Mouse (Mus musculus) kidney, embryonic 16.5 days (tissue): ENCODE measurements around the gene Asxl2. TPM values are rescaled to one million over a fixed set of nuclear protein-coding genes. Genes with fewer than 3 reads are reported as not detected.
"Not testable (repeated sequence)": the region's sequence is repeated elsewhere in the genome, so short reads cannot be mapped to it uniquely, and the experiment has no call there.

Experiments used
- ATAC-seq: fragments of 200-750 bp; cut with Nextera tagmentation; 2 replicates; pipeline ENCODE4 v1.8.0; 2017; ENCODE audit warnings: moderate TSS enrichment; ENCODE audit not compliant: low FRiP score, low TSS enrichment
- H3K27ac ChIP-seq: fragments of 300-500 bp; sonication (generic); 2 replicates; pipeline ENCODE4 v1.5.1; 2014; ENCODE audit warnings: low read length
- H3K27me3 ChIP-seq: fragments of 300-500 bp; sonication (generic); 2 replicates; pipeline ENCODE4 v1.6.1; 2014; ENCODE audit warnings: low read length, control low read depth, mixed read lengths; ENCODE audit not compliant: insufficient read depth
- H3K36me3 ChIP-seq: fragments of 300-500 bp; sonication (generic); 2 replicates; pipeline ENCODE4 v1.6.1; 2014; ENCODE audit warnings: low read length, control low read depth, mixed read lengths; ENCODE audit not compliant: insufficient read depth
- H3K4me1 ChIP-seq: fragments of 300-500 bp; sonication (generic); 2 replicates; pipeline ENCODE4 v1.6.1; 2014; ENCODE audit warnings: low read length, control low read depth, mixed read lengths; ENCODE audit not compliant: insufficient read depth
- H3K4me2 ChIP-seq: fragments of 300-500 bp; sonication (generic); replicated peaks from 2 replicates; pipeline ENCODE4 v1.6.1; 2014; ENCODE audit warnings: low read depth, low read length
- H3K4me3 ChIP-seq: fragments of 300-500 bp; sonication (generic); 2 replicates; pipeline ENCODE4 v1.5.1; 2014; ENCODE audit warnings: mild to moderate bottlenecking, low read length
- H3K9ac ChIP-seq: fragments of 300-500 bp; sonication (generic); replicated peaks from 2 replicates; pipeline ENCODE4 v1.6.1; 2014; ENCODE audit warnings: low read length
- H3K9me3 ChIP-seq: fragments of 300-500 bp; sonication (generic); 2 replicates; pipeline ENCODE4 v1.6.1; 2016; ENCODE audit warnings: low read length, control low read depth
- WGBS: fragments of 180-500 bp; shearing (Covaris S2); extraction: QIAGEN DNeasy Blood & Tissue Kit; methylation state at CpG from one replicate; pipeline ENCODE4 v1.1.7; 2014; 5-methylcytosine and 5-hydroxymethylcytosine counted together
- polyA plus RNA-seq: library from polyadenylated mRNA; unstranded; fragments of >200 nt; fragmentation: Nextera tagmentation; extraction: Ambion mirVana; gene quantifications from 2 replicates; pipeline ENCODE4 v1.2.1, GENCODE M21; 2015

Gene Asxl2
- polyA plus RNA-seq, 1 experiment from 2014 or later, result 15.0 TPM

- no peak overlapping the region for H3K9ac ChIP-seq
- WGBS, result 74% methylated on average over 1 of the region's 1 CpGs
Measured at GRCm38 (mm10) chr12:3391276-3391675, 35.4 kb upstream of the Asxl2 start.

GRCm38 (mm10) chr12:3393140-3393539 lies 33.5 kb upstream of the Asxl2 start:
- H3K4me3 ChIP-seq, result no peak overlapping the region
- no peak overlapping the region for H3K9ac ChIP-seq
- 86% methylated on average over 4 of the region's 4 CpGs for WGBS
- no peak overlapping the region for H3K4me2 ChIP-seq
- H3K4me1 ChIP-seq, result no peaks in the 10 kb centered on the region
- no peaks in the 10 kb centered on the region for H3K27me3 ChIP-seq
- H3K27ac ChIP-seq, result no peak overlapping the region
- ATAC-seq, result no peak
- H3K9me3 ChIP-seq, result no peaks in the 10 kb centered on the region
- H3K36me3 ChIP-seq, result peaks cover 16% of the 10 kb centered on the region

More at GRCm38 (mm10) chr12:3391276-3391675, 35.4 kb upstream of the Asxl2 start:
- Histone ChIP-seq H3K4me1 (no peaks in the 10 kb centered on the region), H3K4me3 (no peak overlapping the region), H3K36me3 (peaks cover 24% of the 10 kb centered on the region), H3K4me2 (no peak overlapping the region), H3K9me3 (no peaks in the 10 kb centered on the region), H3K27me3 (no peaks in the 10 kb centered on the region), H3K27ac (no peak overlapping the region)
- no peak; the same call in 1 of the 2 replicates for ATAC-seq

GRCm38 (mm10) chr12:3396931-3397330 lies 29.7 kb upstream of the Asxl2 start:
- 93% methylated on average over 8 of the region's 8 CpGs for WGBS
- no peak overlapping the region for H3K9ac ChIP-seq

GRCm38 (mm10) chr12:3405662-3406061 lies 21.0 kb upstream of the Asxl2 start:
- 97% methylated on average over 3 of the region's 3 CpGs for WGBS
- peaks cover 19% of the 10 kb centered on the region; the same call in 1 of the 2 replicates for H3K36me3 ChIP-seq
- not testable (repeated sequence) for ATAC-seq, H3K9ac ChIP-seq, H3K4me3 ChIP-seq, H3K27ac ChIP-seq, H3K4me1 ChIP-seq, H3K4me2 ChIP-seq, H3K9me3 ChIP-seq, H3K27me3 ChIP-seq

More at GRCm38 (mm10) chr12:3396931-3397330, 29.7 kb upstream of the Asxl2 start:
- H3K27me3 ChIP-seq, result no peaks in the 10 kb centered on the region
- H3K36me3 ChIP-seq, result peaks cover 15% of the 10 kb centered on the region
- H3K27ac ChIP-seq, result no peak overlapping the region
- H3K4me3 ChIP-seq, result no peak overlapping the region
- H3K4me1 ChIP-seq, result no peaks in the 10 kb centered on the region
- H3K4me2 ChIP-seq, result no peak overlapping the region
- no peak for ATAC-seq
- H3K9me3 ChIP-seq, result no peaks in the 10 kb centered on the region

GRCm38 (mm10) chr12:3406585-3406984 lies 20.1 kb upstream of the Asxl2 start:
- peaks cover 17% of the 10 kb centered on the region; the same call in 1 of the 2 replicates for H3K36me3 ChIP-seq
- no peak overlapping the region for H3K27ac ChIP-seq
- H3K27me3 ChIP-seq, result no peaks in the 10 kb centered on the region
- H3K4me3 ChIP-seq, result no peak overlapping the region
- no peak for ATAC-seq
- H3K9ac ChIP-seq, result no peak overlapping the region
- H3K9me3 ChIP-seq, result no peaks in the 10 kb centered on the region
- WGBS, result over 99% methylated on average over 6 of the region's 6 CpGs
- no peak overlapping the region for H3K4me2 ChIP-seq
- H3K4me1 ChIP-seq, result no peaks in the 10 kb centered on the region

GRCm38 (mm10) chr12:3414956-3415355 lies 11.7 kb upstream of the Asxl2 start:
- H3K9me3 ChIP-seq, result no peaks in the 10 kb centered on the region
- no peak overlapping the region for H3K9ac ChIP-seq
- H3K36me3 ChIP-seq, result peaks cover 9% of the 10 kb centered on the region; the same call in 1 of the 2 replicates
- WGBS, result 90% methylated on average over 4 of the region's 4 CpGs
- H3K4me1 ChIP-seq, result no peaks in the 10 kb centered on the region
- no peaks in the 10 kb centered on the region for H3K27me3 ChIP-seq
- no peak overlapping the region for H3K4me2 ChIP-seq
- no peak overlapping the region for H3K4me3 ChIP-seq
- no peak for ATAC-seq
- no peak overlapping the region for H3K27ac ChIP-seq

GRCm38 (mm10) chr12:3418761-3419160 lies 7.9 kb upstream of the Asxl2 start:
- H3K36me3 ChIP-seq, result peaks cover 12% of the 10 kb centered on the region
- no peaks in the 10 kb centered on the region for H3K9me3 ChIP-seq
- H3K9ac ChIP-seq, result no peak overlapping the region
- no peak overlapping the region for H3K4me3 ChIP-seq
- ATAC-seq, result no peak
- H3K27me3 ChIP-seq, result no peaks in the 10 kb centered on the region
- H3K4me1 ChIP-seq, result no peaks in the 10 kb centered on the region
- 87% methylated on average over 3 of the region's 3 CpGs for WGBS
- no peak overlapping the region for H3K27ac ChIP-seq
- no peak overlapping the region for H3K4me2 ChIP-seq

GRCm38 (mm10) chr12:3420519-3420918 lies 6.1 kb upstream of the Asxl2 start:
- no peak overlapping the region for H3K27ac ChIP-seq
- H3K4me1 ChIP-seq, result 0 out of 2 replicates have a peak, but pooled peaks cover 6% of the 10 kb centered on the region
- no peaks in the 10 kb centered on the region for H3K9me3 ChIP-seq
- no peak overlapping the region for H3K4me3 ChIP-seq
- H3K4me2 ChIP-seq, result no peak overlapping the region
- H3K36me3 ChIP-seq, result peaks cover 3% of the 10 kb centered on the region
- ATAC-seq, result no peak
- 94% methylated on average over 2 of the region's 2 CpGs for WGBS
- no peaks in the 10 kb centered on the region for H3K27me3 ChIP-seq
- no peak overlapping the region for H3K9ac ChIP-seq

- 97% methylated on average over 1 of the region's 1 CpGs for WGBS
- Histone ChIP-seq H3K9me3 (no peaks in the 10 kb centered on the region), H3K27ac (no peak overlapping the region), H3K27me3 (no peaks in the 10 kb centered on the region), H3K4me1 (0 out of 2 replicates have a peak, but pooled peaks cover 8% of the 10 kb centered on the region), H3K9ac (no peak overlapping the region), H3K36me3 (peaks cover 3% of the 10 kb centered on the region; the same call in 1 of the 2 replicates), H3K4me3 (no peak overlapping the region), H3K4me2 (no peak overlapping the region)
- no peak for ATAC-seq
Measured at GRCm38 (mm10) chr12:3422786-3423185, 3.9 kb upstream of the Asxl2 start.

- H3K9ac ChIP-seq, result no peak overlapping the region
- no peaks in the 10 kb centered on the region for H3K27me3 ChIP-seq
- ATAC-seq, result no peak
- H3K27ac ChIP-seq, result no peak overlapping the region
- WGBS, result 82% methylated on average over 2 of the region's 2 CpGs
- no peak overlapping the region for H3K4me3 ChIP-seq
- H3K36me3 ChIP-seq, result peaks cover 3% of the 10 kb centered on the region; the same call in 1 of the 2 replicates
- H3K4me1 ChIP-seq, result 0 out of 2 replicates have a peak, but pooled peaks cover 8% of the 10 kb centered on the region
- H3K4me2 ChIP-seq, result no peak overlapping the region
- H3K9me3 ChIP-seq, result no peaks in the 10 kb centered on the region
Measured at GRCm38 (mm10) chr12:3424179-3424578, 2.5 kb upstream of the Asxl2 start.
